Mouse (Mus musculus): ENCODE results near the gene Ifi27l2a. TPM values are rescaled to one million over a fixed set of nuclear protein-coding genes. Genes with fewer than 3 reads are reported as not detected.
"Not testable (repeated sequence)": the region's sequence is repeated elsewhere in the genome, so short reads cannot be mapped to it uniquely, and the experiment has no call there.

The Ifi27l2a gene
- 1.9 and 3.1 TPM in 2 replicates for polyA plus RNA-seq (2015; fragmentation: Nextera tagmentation; extraction: Ambion mirVana)

DNA sequence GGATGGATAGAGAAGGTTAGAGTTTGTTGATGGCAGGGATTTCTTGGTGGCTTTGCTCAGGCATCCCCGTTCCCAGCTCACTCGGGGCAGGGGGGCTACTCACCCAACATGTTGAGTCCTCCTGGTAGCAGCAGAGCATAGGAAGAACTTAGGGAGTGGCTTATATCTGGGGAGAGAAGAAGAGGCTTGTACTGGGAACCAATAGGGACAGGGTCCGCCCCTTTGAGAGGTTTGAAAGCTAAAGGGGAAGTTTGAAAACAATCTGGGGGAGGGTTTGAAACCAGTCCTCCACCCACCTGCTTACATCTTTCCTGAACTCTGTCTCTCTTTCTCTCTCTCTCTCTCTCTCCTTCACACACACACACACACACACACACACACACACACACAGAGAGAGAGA is at the start of gene Ifi27l2a:
TSS of gene Ifi27l2a (minus strand) at position 157 of the 400 bp plus-strand sequence.
- Histone ChIP-seq H3K9me3 (no peaks in the 10 kb centered on the region), H3K27me3 (no peaks in the 10 kb centered on the region), H3K4me2 (replicated peaks) (no peak within 1 kb of the TSS), H3K9ac (no peak within 1 kb of the TSS), H3K27ac (no peak within 1 kb of the TSS), H3K36me3 (no peaks in the 10 kb centered on the region), H3K4me1 (no peaks in the 10 kb centered on the region), H3K4me3 (no peak within 1 kb of the TSS)
- no peak for ATAC-seq (ENCODE audit: low FRiP score, low read depth)
- WGBS: 52% methylated on average over 3 of the region's 3 CpGs

DNA sequence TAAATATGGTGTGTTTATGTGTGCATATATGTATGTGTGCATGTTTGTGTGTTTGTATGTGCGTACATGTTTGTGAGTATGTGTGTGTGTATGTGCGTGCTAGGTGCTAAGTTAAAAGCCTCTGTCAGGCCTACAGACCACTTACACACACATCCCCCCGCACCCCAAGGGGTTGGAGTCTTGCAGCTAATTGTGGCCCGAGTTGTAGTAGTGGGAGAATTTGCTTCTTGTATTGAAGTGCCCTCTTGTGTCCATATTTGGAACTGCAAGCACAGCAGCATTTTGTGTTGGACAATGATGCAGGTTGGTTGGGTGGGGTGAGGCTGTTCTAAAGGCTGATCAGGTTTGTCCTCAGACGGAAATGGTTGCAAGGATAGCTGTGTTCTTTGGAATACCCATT is 49.3 kb upstream of the Ifi27l2a start:
- no peak overlapping the region for H3K9ac ChIP-seq
- H3K4me2 ChIP-seq (replicated peaks): no peak overlapping the region
- 35% methylated on average over 5 of the region's 5 CpGs for WGBS
- 0 out of 2 replicates have a peak, but pooled peaks have one; percentile 28 for ATAC-seq (ENCODE audit: low FRiP score, low read depth)
- no peaks in the 10 kb centered on the region for H3K27me3 ChIP-seq
- no peaks in the 10 kb centered on the region for H3K9me3 ChIP-seq
- H3K27ac ChIP-seq: no peak overlapping the region
- H3K4me3 ChIP-seq: no peak overlapping the region
- no peaks in the 10 kb centered on the region for H3K4me1 ChIP-seq
- no peaks in the 10 kb centered on the region for H3K36me3 ChIP-seq

DNA sequence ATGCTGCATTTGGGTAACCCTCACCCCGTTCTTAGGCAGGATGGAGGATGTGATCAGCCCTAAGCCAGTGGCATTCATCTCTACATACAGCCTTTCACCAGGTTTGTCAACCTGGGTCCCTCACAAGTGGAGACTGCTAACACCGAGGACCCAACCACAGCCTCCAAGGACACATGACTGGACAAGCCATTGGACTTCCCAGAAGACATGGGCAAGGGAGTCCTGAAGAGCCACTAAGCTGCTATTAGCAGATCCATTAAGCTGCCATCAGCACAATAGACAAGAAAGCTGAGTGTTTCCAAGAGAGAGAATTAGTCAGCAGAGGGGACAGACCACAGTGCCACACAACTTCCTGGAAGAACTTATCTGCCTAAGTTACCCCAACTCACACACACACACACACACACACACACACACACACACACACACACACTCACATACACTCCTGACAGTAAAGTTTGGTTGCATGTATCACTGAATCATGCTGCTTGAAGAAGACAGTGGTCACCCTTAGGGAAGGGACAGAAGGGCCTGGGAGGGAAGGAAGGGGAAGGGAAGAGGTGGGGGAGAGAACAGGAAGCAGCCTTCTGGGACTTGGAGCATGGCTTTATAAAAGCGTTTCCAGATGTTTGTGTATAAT is 47.7 kb upstream of the Ifi27l2a start:
- no peak for ATAC-seq (ENCODE audit: low FRiP score, low read depth)
- 67% methylated on average over 3 of the region's 3 CpGs for WGBS

DNA sequence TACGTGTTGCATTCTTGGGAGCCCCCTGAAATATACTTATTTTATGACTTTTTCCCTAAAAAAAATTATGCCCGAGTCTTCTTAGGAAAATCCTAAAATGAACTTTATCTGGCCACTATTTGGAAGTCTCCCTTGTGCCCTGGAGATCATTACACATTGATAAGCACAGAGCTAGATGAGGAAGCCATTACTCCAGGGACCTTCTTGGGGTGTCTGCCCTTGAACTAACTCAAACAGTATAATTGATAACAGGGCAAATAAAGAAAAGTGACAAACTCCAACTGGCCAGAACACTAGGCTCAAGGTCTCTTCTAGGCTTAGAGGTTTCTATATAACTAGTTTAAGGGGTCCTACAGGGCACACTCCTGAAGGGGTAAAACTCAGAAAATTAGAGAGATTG is 44.3 kb upstream of the Ifi27l2a start:
- Histone ChIP-seq H3K4me3 (no peak overlapping the region), H3K27ac (no peak overlapping the region), H3K9me3 (no peaks in the 10 kb centered on the region), H3K27me3 (no peaks in the 10 kb centered on the region), H3K4me2 (replicated peaks) (no peak overlapping the region), H3K4me1 (no peaks in the 10 kb centered on the region), H3K9ac (no peak overlapping the region), H3K36me3 (no peaks in the 10 kb centered on the region)
- 75% methylated on average over 2 of the region's 2 CpGs for WGBS
- no peak for ATAC-seq (ENCODE audit: low FRiP score, low read depth)

More for the DNA sequence above, 47.7 kb upstream of the Ifi27l2a start:
- no peaks in the 10 kb centered on the region for H3K36me3 ChIP-seq
- H3K4me1 ChIP-seq: no peaks in the 10 kb centered on the region
- H3K9ac ChIP-seq: no peak overlapping the region
- H3K27me3 ChIP-seq: no peaks in the 10 kb centered on the region
- no peak overlapping the region for H3K4me2 ChIP-seq (replicated peaks)
- H3K9me3 ChIP-seq: no peaks in the 10 kb centered on the region
- H3K27ac ChIP-seq: no peak overlapping the region
- H3K4me3 ChIP-seq: no peak overlapping the region

DNA sequence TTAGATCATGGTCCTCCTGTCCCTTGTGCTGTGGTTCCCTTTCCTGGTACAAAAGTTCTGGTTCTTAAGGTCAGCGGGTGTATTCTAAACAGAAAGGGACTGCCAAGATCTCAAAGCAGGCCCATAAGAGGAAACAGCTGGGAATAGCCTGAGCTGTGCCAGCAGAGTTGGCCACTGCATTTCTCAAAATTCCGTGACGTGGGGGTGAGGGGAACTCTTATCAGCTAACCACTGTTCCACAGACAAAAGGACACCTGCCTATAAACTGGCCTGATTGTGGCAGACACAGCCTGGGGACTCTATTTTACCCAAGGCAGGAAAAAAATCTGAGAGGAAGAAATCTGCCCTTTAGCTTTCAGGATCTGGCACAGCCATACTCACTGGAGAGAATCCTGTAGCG is 43.8 kb upstream of the Ifi27l2a start:
- Histone ChIP-seq H3K4me2 (replicated peaks) (no peak overlapping the region), H3K27me3 (no peaks in the 10 kb centered on the region), H3K4me1 (no peaks in the 10 kb centered on the region), H3K9me3 (no peaks in the 10 kb centered on the region), H3K9ac (no peak overlapping the region), H3K36me3 (no peaks in the 10 kb centered on the region), H3K4me3 (no peak overlapping the region), H3K27ac (no peak overlapping the region)
- 68% methylated on average over 4 of the region's 4 CpGs for WGBS
- no peak for ATAC-seq (ENCODE audit: low FRiP score, low read depth)

DNA sequence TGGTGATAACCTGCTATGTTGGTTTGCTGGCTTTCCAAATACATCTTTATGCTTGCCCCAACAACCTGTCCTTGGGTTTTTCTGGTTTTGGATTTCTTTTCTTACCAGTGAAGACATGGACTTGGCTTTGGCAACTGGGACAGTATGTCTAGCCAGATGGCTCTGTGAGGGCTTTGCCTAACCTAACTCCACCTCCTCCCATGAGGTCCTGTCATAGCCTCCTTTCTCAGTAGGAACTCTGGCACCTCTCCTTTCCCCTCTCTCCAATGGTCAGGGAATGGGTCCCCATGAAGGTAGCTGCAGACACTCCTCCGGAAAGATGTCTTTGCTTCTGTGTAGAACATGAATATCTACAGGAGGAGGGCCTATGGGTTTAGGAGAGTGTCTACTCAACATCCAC is 43.2 kb upstream of the Ifi27l2a start:
- ATAC-seq (ENCODE audit: low FRiP score, low read depth): no peak
- Histone ChIP-seq H3K9ac (no peak overlapping the region), H3K27ac (no peak overlapping the region), H3K4me3 (no peak overlapping the region), H3K9me3 (no peaks in the 10 kb centered on the region), H3K4me1 (no peaks in the 10 kb centered on the region), H3K27me3 (no peaks in the 10 kb centered on the region), H3K4me2 (replicated peaks) (no peak overlapping the region), H3K36me3 (no peaks in the 10 kb centered on the region)
- WGBS: 90% methylated on average over 1 of the region's 1 CpGs

DNA sequence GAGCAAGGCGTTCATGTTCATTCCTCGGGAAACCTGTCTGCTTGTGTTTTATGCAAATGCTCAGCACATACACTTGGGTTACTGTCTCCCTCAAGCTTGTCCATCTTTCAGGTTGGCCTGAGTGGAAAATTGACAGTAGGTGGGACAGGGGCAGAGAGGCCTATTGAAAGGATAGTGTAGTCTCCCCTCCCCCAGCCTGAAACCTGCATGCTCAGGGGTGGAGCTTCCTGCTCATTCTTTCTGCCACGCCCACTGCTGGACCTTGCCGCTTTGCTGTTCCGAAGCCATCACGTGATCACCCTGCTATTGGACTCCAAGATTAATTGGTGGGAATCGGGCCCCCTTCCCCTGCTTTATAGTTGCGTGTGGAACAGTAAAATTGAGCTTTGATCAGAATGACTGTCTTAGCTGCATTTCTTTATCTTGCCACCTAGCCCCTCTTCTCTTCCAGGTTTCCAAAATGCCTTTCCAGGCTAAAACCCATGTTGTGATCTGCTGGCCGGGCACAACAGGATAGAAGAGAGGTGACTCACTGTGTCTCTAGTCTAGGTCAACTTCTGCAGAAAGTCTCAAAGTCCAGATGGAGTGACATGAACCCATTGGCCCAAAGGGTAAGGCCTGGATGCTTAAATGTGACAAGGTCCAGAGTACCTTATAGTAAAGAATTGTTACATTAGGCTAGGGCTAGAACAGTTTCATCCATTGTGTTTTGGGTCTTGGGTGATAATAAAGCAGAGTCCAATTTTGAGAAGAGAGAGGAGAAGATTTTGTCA is 40.9 kb upstream of the Ifi27l2a start:
- H3K9me3 ChIP-seq; H3K36me3 ChIP-seq; H3K27ac ChIP-seq; H3K27me3 ChIP-seq; H3K9ac ChIP-seq; H3K4me1 ChIP-seq; H3K4me3 ChIP-seq; ATAC-seq (ENCODE audit: low FRiP score, low read depth); H3K4me2 ChIP-seq (replicated peaks): not testable (repeated sequence)
- WGBS: 62% methylated on average over 9 of the region's 9 CpGs

DNA sequence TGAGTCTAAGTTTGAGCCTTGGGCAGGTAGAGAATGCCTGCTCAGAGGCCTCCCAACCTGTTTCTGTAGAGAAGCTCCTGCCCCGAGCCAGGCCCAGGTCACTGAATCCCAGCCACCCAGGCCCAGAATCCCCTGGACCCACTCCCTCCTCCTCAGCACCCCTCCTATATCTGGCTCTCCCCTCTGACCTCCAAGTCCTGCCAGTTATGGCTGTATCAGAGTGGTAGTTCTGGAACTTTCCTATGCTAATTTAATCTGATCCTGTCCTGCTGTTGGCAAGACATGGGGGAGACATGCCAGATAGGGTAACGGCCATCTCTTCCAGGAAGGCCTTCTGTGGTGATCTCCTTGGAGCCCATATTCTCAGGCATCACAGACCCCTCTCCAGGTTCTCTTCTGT is 39.3 kb upstream of the Ifi27l2a start:
- H3K27me3 ChIP-seq: no peaks in the 10 kb centered on the region
- no peak overlapping the region for H3K4me3 ChIP-seq
- H3K27ac ChIP-seq: no peak overlapping the region
- no peak overlapping the region for H3K4me2 ChIP-seq (replicated peaks)
- H3K36me3 ChIP-seq: no peaks in the 10 kb centered on the region
- WGBS: 76% methylated on average over 2 of the region's 2 CpGs
- H3K9ac ChIP-seq: no peak overlapping the region
- no peaks in the 10 kb centered on the region for H3K9me3 ChIP-seq
- no peak for ATAC-seq (ENCODE audit: low FRiP score, low read depth)
- no peaks in the 10 kb centered on the region for H3K4me1 ChIP-seq

DNA sequence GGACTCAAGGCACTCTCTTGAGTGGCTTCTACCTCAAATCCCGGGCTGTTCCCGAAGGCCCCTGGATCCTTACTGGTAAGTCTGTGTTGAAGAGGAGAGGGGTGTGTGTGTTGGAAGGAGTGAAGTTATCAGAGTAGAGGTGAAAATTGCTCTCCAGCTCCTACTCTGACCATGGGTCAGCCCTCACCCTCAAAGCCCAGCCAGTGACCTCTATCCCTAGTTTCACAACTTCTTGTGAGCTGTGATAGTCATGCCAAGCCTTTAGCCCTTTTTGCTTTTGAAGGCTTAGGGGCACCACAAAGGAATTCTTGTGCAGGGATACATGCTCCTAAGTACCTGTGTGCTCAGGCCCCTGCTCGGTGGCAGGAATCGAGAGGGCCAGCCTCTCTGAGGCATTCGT is 38.2 kb upstream of the Ifi27l2a start:
- no peak overlapping the region for H3K27ac ChIP-seq
- H3K4me1 ChIP-seq: no peaks in the 10 kb centered on the region
- H3K4me2 ChIP-seq (replicated peaks): no peak overlapping the region
- no peak for ATAC-seq (ENCODE audit: low FRiP score, low read depth)
- H3K9ac ChIP-seq: no peak overlapping the region
- WGBS: 71% methylated on average over 5 of the region's 5 CpGs
- H3K9me3 ChIP-seq: no peaks in the 10 kb centered on the region
- no peak overlapping the region for H3K4me3 ChIP-seq
- H3K36me3 ChIP-seq: no peaks in the 10 kb centered on the region
- no peaks in the 10 kb centered on the region for H3K27me3 ChIP-seq

DNA sequence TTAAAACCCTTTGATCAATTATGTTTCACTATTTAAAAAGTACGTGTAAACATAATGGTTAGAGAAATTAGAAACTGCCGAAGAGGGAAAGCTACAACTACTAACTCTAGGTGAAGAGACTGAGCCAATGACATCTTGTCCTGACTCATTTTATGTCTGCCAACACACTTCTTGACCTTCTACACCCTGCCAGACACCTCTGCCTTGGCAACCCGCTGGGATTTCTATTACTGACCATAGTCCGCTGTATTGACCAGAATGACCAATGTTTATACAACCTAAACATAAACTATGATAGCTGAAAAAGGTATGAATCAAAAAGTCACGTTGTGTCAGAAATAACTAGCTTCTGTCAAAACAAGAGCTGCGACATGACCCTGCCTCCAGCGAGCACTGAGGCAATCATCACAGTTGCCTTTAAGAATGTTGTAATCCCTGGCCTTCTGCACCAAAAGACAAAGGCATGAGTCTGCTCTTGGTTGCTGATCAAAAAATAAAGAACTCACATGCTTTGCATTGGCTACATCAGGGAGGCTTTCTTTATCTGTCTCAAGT is 34.1 kb upstream of the Ifi27l2a start:
- Histone ChIP-seq H3K36me3 (no peaks in the 10 kb centered on the region), H3K9me3 (no peaks in the 10 kb centered on the region), H3K27ac (no peak overlapping the region), H3K27me3 (no peaks in the 10 kb centered on the region), H3K4me2 (replicated peaks) (no peak overlapping the region), H3K4me1 (no peaks in the 10 kb centered on the region), H3K9ac (no peak overlapping the region), H3K4me3 (no peak overlapping the region)
- 74% methylated on average over 7 of the region's 7 CpGs for WGBS
- ATAC-seq (ENCODE audit: low FRiP score, low read depth): no peak

DNA sequence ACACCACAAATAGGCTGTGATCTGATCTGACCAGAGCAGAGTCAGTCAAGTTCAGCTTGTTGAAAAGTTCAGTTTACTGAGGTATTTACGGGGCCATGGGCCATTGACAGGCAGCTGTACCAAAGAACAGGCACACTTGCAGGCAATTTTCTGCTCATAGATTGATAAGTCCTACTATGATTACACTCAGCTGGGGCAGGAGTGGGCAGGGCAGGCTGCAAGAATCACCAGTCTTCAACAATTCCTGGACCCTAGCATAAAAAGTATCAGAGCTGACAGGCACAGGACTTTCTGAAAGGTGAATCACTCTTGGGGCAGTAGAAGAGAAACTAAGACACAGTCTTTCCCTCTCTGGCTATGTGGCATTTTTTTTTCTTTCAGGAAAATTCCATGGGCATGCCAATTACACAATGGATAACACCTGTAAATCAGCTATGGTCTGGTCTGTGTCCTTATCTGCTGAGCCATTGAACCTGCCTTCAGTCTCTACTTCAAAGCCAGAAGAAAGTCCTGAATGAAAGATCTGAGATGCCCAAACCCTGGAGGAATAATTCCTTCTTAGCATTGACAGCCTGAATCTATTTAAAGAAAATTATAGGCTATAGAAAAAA is 33.4 kb upstream of the Ifi27l2a start:
- Histone ChIP-seq H3K36me3 (no peaks in the 10 kb centered on the region), H3K9ac (no peak overlapping the region), H3K4me2 (replicated peaks) (no peak overlapping the region), H3K4me3 (no peak overlapping the region), H3K4me1 (no peaks in the 10 kb centered on the region), H3K9me3 (no peaks in the 10 kb centered on the region), H3K27ac (no peak overlapping the region), H3K27me3 (no peaks in the 10 kb centered on the region)
- ATAC-seq (ENCODE audit: low FRiP score, low read depth): no peak
- 58% methylated on average over 1 of the region's 1 CpGs for WGBS

DNA sequence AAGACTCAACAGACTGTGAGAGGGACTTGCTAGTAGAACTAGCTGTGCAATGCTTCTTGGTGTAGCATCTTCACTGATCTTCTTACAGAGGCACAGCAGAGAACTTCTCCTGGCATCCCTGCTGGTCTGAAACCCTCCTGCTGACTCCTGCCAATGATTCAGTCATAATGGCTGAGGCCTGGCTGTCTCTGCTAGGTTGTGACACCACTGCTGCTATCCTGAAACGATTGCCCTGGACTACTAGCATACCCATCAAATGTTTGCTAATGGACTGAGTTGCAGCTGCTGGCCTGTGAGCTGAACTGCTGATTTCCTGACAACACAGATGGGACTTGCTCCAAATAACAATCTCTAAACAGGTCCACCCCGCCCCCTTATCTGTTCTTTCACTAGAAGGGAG is 31.0 kb upstream of the Ifi27l2a start:
- Histone ChIP-seq H3K4me1 (no peaks in the 10 kb centered on the region), H3K4me2 (replicated peaks) (no peak overlapping the region), H3K36me3 (no peaks in the 10 kb centered on the region), H3K9ac (no peak overlapping the region), H3K27ac (no peak overlapping the region), H3K27me3 (no peaks in the 10 kb centered on the region), H3K4me3 (no peak overlapping the region), H3K9me3 (no peaks in the 10 kb centered on the region)
- 55% methylated on average over 2 of the region's 2 CpGs for whole genome bisulfite sequencing
- no peak for ATAC-seq (ENCODE audit: low FRiP score, low read depth)
